Mouse (Mus musculus) central nervous system, embryonic 18 days (tissue): ENCODE data around the gene Cabp1. TPM values are rescaled to one million over a fixed set of nuclear protein-coding genes. Genes with fewer than 3 reads are reported as not detected.

Source experiments
- polyA plus RNA-seq: library from polyadenylated mRNA; depleted of rRNA; stranded (reverse); fragments of >200 nt; gene quantifications from 2 replicates; pipeline ENCODE4 v1.2.3, GENCODE M21; 2012; rRNA removed

The Cabp1 gene
- polyA plus RNA-seq = 54.7 and 57.3 TPM in 2 replicates

GRCm38 (mm10) chr5:115193669-115194625 lies at the start of gene Cabp1:
Gene Cabp1 (minus strand): TSS chr5:115194381.

GRCm38 (mm10) chr5:115235786-115236263 lies 41.6 kb upstream of the Cabp1 start, which contains the start of gene Pop5:
Gene Pop5 (plus strand): TSS chr5:115235836.

GRCm38 (mm10) chr5:115158040-115158983 lies 35.9 kb downstream of the Cabp1 start, which contains the start of gene Mlec:
Gene Mlec (minus strand): TSS chr5:115158179.

GRCm38 (mm10) chr5:115134234-115135165 lies 59.7 kb downstream of the Cabp1 start, which contains the start of gene Unc119b:
Gene Unc119b (minus strand): TSS chr5:115134975.

GRCm38 (mm10) chr5:115118961-115119570 lies 75.1 kb downstream of the Cabp1 start, which contains the start of gene Acads:
Gene Acads (minus strand): TSS chr5:115119346.

Other genes with a start within 250 kb of the Cabp1 start
- not detected in 2 replicates for gene Hnf1a, start 223.3 kb downstream of the Cabp1 start, polyA plus RNA-seq
- 96.3 and 106 TPM in 2 replicates for gene Sppl3, start 183.2 kb downstream of the Cabp1 start, polyA plus RNA-seq
- gene Gm10401, start 96.1 kb downstream of the Cabp1 start, polyA plus RNA-seq = 0.21 and 0.31 TPM in 2 replicates
- gene Acads, start 75.0 kb downstream of the Cabp1 start, polyA plus RNA-seq = 14.5 and 16.4 TPM in 2 replicates
- 35.1 and 37.4 TPM in 2 replicates for gene Unc119b, start 59.4 kb downstream of the Cabp1 start, polyA plus RNA-seq
- gene Mlec, start 36.2 kb downstream of the Cabp1 start, polyA plus RNA-seq = 61.9 and 66.2 TPM in 2 replicates
- 62.9 and 64.4 TPM in 2 replicates for gene Pop5, start 41.5 kb upstream of the Cabp1 start, polyA plus RNA-seq
- 171 and 186 TPM in 2 replicates for gene Rnf10, start 78.5 kb upstream of the Cabp1 start, polyA plus RNA-seq
- 21.0 and 23.5 TPM in 2 replicates for gene Coq5, start 85.3 kb upstream of the Cabp1 start, polyA plus RNA-seq
- gene Dynll1, start 106.6 kb upstream of the Cabp1 start, polyA plus RNA-seq = 921 and 931 TPM in 2 replicates
- gene Srsf9, start 132.8 kb upstream of the Cabp1 start, polyA plus RNA-seq = 77.3 and 91.8 TPM in 2 replicates
- gene Gatc, start 146.8 kb upstream of the Cabp1 start, polyA plus RNA-seq = 29.5 and 32.5 TPM in 2 replicates
- gene Triap1, start 146.8 kb upstream of the Cabp1 start, polyA plus RNA-seq = 35.5 and 37.2 TPM in 2 replicates
- gene Cox6a1, start 154.6 kb upstream of the Cabp1 start, polyA plus RNA-seq = 1,710 and 1,793 TPM in 2 replicates
- 92.7 and 109 TPM in 2 replicates for gene Msi1, start 235.2 kb upstream of the Cabp1 start, polyA plus RNA-seq